Mouse (Mus musculus) layer of hippocampus, adult 2 months (tissue): ENCODE data around the gene Cdkl1. TPM values are rescaled to one million over a fixed set of nuclear protein-coding genes. Genes with fewer than 3 reads are reported as not detected.
A peak's percentile ranks its signal among the peaks of the same experiment; 100 is the strongest.

ENCODE experiments used
- DNase-seq, 2 experiments: peaks; one replicate each; pipeline ENCODE4 v3.0.0; 2022; ENCODE audit warnings: low spot score in 2 of 2
- H3K27ac ChIP-seq: fragments of 200-600 bp; 2 replicates; pipeline ENCODE4 v1.8.1; 2022
- H3K4me3 ChIP-seq: fragments of 200-600 bp; 2 replicates; pipeline ENCODE4 v1.8.1; 2022; ENCODE audit warnings: mild to moderate bottlenecking
- CTCF ChIP-seq: fragments of 200-600 bp; conservative IDR thresholded peaks from 2 replicates; pipeline ENCODE4 v1.8.1; 2022; ENCODE audit warnings: antibody characterized with exemption, mild to moderate bottlenecking, moderate library complexity
- total RNA-seq, 2 experiments: library from RNA; stranded (reverse); gene quantifications; 2 replicates each; pipeline ENCODE4 v1.2.3; 2021

Gene Cdkl1
- total RNA-seq, 2 experiments from 2014 or later = 21.5 to 27.4 TPM

- TF ChIP-seq CTCF = peak; percentile 81
- peak overlapping the region; percentile 36 for H3K4me3 ChIP-seq
- DNase-seq = peak; percentile 46 to 66
- H3K27ac ChIP-seq = 0 out of 2 replicates have a peak overlapping the region, but pooled peaks have one; percentile 5
Observed at GRCm38 (mm10) chr12:69757418-69758141, 33.5 kb downstream of the Cdkl1 start.

- no peak for DNase-seq
- no peak overlapping the region for H3K4me3 ChIP-seq
- TF ChIP-seq CTCF = no peak
- no peak overlapping the region for H3K27ac ChIP-seq
Observed at GRCm38 (mm10) chr12:69756015-69756414, 35.1 kb downstream of the Cdkl1 start.

DNA sequence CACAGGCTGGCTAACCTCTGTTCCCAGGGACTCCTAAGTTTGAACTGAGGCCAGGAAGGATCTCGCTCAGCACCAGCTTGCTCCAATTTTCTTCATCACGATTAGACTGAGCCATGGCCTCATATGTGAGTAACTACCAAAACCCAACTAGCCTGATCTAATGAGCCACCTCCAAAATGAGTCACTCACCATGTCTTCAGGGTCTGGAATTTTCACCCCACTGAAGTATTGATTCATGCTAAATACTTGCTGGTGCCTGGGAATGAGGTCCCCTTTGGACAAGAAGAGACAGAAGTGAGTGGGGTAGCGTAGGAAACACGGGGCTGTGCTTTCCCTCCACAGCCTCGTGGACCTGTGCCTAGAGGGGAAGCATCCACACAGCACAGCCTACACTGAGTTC is 37.1 kb downstream of the Cdkl1 start:
- Histone ChIP-seq H3K27ac (no peak overlapping the region), H3K4me3 (no peak overlapping the region)
- no peak for TF ChIP-seq CTCF
- no peak for DNase-seq

DNA sequence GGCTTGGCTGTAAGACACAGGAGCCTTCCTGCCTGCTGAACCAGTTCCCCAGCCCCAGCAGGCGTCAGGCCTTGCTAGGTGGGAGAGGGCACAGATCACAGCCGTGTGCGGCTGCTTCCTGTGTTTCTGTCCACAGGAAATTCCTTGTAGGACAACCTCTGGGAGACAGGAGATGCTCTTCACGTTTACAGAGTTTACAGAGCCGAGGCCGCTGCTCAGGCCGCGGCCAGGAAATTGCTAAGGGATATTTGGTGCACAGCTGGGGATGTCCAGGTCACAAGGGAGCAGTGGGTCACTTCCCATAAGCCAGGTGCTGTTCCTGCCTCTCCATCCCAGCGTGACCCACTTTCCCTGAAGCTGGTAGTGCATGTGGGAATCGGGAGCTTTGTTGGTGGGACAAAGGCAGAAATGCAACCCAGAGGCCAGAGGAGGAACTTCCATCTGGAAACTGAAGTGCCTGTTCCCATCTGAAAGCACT is 39.2 kb downstream of the Cdkl1 start:
- DNase-seq = no peak
- H3K4me3 ChIP-seq = no peak overlapping the region
- no peak overlapping the region for H3K27ac ChIP-seq
- TF ChIP-seq CTCF = peak; percentile 48

DNA sequence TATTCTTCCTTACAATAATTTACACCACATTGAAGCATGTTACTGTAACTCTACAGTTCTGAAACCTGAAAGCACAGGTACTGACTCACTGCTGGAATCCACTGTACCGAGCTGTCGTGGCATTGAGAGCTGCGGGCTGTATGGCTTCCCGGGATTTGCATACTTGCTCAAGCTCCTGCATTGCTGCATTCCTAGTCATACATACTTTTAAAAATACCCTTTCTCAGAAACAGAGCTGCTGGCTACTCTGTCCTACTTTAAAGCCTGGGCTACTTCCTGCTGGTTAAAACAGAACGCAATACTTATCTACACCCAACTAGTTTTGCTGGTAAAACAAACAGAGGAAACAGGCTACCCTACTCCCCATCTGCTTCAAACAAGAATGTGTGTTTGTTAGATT is 46.9 kb downstream of the Cdkl1 start:
- no peak for TF ChIP-seq CTCF
- Histone ChIP-seq H3K27ac (no peak overlapping the region), H3K4me3 (no peak overlapping the region)
- DNase-seq = no peak

GRCm38 (mm10) chr12:69741965-69742364 is 49.1 kb downstream of the Cdkl1 start:
- no peak for DNase-seq
- no peak overlapping the region for H3K27ac ChIP-seq
- peak; percentile 40 for TF ChIP-seq CTCF
- no peak overlapping the region for H3K4me3 ChIP-seq

GRCm38 (mm10) chr12:69733923-69734322 is 57.1 kb downstream of the Cdkl1 start:
- Histone ChIP-seq H3K27ac (peak overlapping the region; percentile 23; the same call in 1 of the 2 replicates), H3K4me3 (no peak overlapping the region)
- no peak for TF ChIP-seq CTCF
- DNase-seq = no peak

GRCm38 (mm10) chr12:69733518-69733917 is 57.5 kb downstream of the Cdkl1 start:
- no peak for DNase-seq

DNA sequence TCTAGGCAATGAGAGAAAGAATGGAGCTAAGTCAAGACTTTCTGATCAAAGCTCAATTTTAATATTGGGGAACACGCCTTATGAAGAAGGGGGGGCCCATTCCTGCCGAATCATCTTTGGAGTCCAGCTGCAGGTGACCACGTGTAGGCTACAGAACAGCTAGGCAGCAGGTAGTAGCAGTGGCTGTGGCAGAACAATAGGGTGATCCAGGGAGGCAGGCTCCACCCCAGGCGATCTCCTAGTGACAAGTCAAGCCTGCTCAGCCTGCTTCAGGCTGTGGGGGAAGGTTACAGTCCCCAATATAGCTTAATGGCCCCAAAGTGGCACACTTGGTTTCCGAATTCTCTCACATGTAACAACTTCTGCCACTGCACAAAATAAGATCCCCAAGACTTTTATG is 58.8 kb downstream of the Cdkl1 start:
- Histone ChIP-seq H3K27ac (no peak overlapping the region), H3K4me3 (no peak overlapping the region)
- no peak for TF ChIP-seq CTCF
- DNase-seq = no peak

More at GRCm38 (mm10) chr12:69733518-69733917, 57.5 kb downstream of the Cdkl1 start:
- TF ChIP-seq CTCF = peak; percentile 92
- peak overlapping the region; percentile 23; the same call in 1 of the 2 replicates for H3K27ac ChIP-seq
- H3K4me3 ChIP-seq = no peak overlapping the region

GRCm38 (mm10) chr12:69730306-69730705 is 60.8 kb downstream of the Cdkl1 start:
- TF ChIP-seq CTCF = no peak
- Histone ChIP-seq H3K27ac (no peak overlapping the region), H3K4me3 (no peak overlapping the region)
- no peak for DNase-seq

GRCm38 (mm10) chr12:69729246-69729645 is 61.8 kb downstream of the Cdkl1 start:
- Histone ChIP-seq H3K27ac (no peak overlapping the region), H3K4me3 (no peak overlapping the region)
- no peak for DNase-seq
- TF ChIP-seq CTCF = no peak

DNA sequence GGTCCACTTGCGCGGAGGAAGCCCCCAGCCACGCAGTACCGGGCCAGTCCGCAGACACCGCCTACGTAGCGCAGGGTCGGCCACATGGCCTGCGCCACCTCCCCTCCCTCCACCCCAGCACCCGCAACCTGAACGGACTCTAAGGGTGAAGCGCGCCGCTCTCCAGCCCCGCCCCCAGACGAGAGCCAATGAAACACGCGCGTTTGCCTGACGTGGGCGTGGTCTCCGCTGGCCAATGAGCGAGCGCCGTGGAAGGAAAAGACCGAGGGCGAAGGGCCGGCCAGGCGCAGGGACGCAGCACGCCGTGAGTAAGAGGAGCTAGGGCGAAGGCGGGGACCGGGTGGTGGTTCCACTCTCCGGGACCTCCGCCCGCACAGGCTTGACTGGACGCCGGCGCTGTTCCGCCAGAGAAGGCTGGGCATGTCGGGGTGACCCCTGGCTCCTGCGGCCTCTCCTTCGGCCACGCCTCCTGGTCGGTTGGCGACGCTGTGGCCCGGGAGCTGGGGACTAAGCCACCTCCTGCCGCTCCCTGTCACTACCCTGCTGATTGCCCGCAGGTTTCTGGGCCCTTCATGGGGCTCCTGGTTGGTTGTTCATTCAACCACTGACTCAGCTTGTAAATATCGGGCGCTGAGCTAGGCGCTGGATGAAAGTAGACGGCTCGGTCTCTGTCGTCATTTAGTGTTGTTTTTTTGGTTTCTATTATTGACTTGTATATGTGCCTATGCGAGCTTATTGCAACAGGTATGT is 66.2 kb downstream of the Cdkl1 start, which contains the start of the genes L2hgdh and Atp5s:
TSS of gene L2hgdh (minus strand) at position 163 of the 750 bp plus-strand sequence.
TSS of gene Atp5s (plus strand) at position 240 of the 750 bp plus-strand sequence.
- peak within 1 kb of the TSS; percentile 86 for H3K4me3 ChIP-seq
- peak within 1 kb of the TSS; percentile 96 for H3K27ac ChIP-seq
- peak; percentile 91 to 94 for DNase-seq
- TF ChIP-seq CTCF = peak; percentile 10; the same call in 1 of the 2 replicates
